Mouse (Mus musculus) testis, adult 2 months (tissue): ENCODE measurements around the gene Foxs1.

Experiments
- CTCF ChIP-seq: fragments of 200-500 bp; IDR thresholded peaks from 2 replicates; pipeline ENCODE4 v1.5.1; 2012; ENCODE audit warnings: low read depth, mild to moderate bottlenecking, inconsistent platforms, low read length, moderate library complexity; ENCODE audit not compliant: control insufficient read depth, insufficient read depth, insufficient replicate concordance
- POLR2A ChIP-seq: fragments of 200-500 bp; IDR thresholded peaks from 2 replicates; pipeline ENCODE4 v1.6.1; 2012; ENCODE audit warnings: low read depth, mild to moderate bottlenecking, inconsistent platforms, low read length, moderate library complexity; ENCODE audit not compliant: control insufficient read depth

GRCm38 (mm10) chr2:152924543-152924942 lies 8.5 kb downstream of the Foxs1 start:
- TF ChIP-seq CTCF (no peak), POLR2A (no peak)
